Mouse (Mus musculus) neural tube, embryonic 14.5 days (tissue): ENCODE results near the gene Coasy. TPM values are rescaled to one million over a fixed set of nuclear protein-coding genes. Genes with fewer than 3 reads are reported as not detected.

Experiments
- ATAC-seq: fragments of 200-750 bp; cut with Nextera tagmentation; 2 replicates; pipeline ENCODE4 v1.8.0; 2017; ENCODE audit warnings: low read depth, mild to moderate bottlenecking, moderate TSS enrichment, moderate library complexity
- H3K27ac ChIP-seq: fragments of 300-500 bp; sonication (generic); 2 replicates; pipeline ENCODE4 v1.5.1; 2014; ENCODE audit warnings: low read depth, mild to moderate bottlenecking, control low read depth, low read length, moderate library complexity, mixed read lengths
- H3K27me3 ChIP-seq: fragments of 300-500 bp; sonication (generic); 2 replicates; pipeline ENCODE4 v1.6.1; 2014; ENCODE audit warnings: low read length; ENCODE audit not compliant: control insufficient read depth, insufficient read depth
- H3K36me3 ChIP-seq: fragments of 300-500 bp; sonication (generic); 2 replicates; pipeline ENCODE4 v1.6.1; 2014; ENCODE audit warnings: low read length, mixed read lengths; ENCODE audit not compliant: control insufficient read depth, insufficient read depth
- H3K4me1 ChIP-seq: fragments of 300-500 bp; sonication (generic); 2 replicates; pipeline ENCODE4 v1.6.1; 2014; ENCODE audit warnings: low read length; ENCODE audit not compliant: control insufficient read depth, insufficient read depth
- H3K4me2 ChIP-seq: fragments of 300-500 bp; sonication (generic); 2 replicates; pipeline ENCODE4 v1.6.1; 2014; ENCODE audit warnings: mild to moderate bottlenecking, low read depth, low read length, control low read depth
- H3K4me3 ChIP-seq: fragments of 300-500 bp; sonication (generic); 2 replicates; pipeline ENCODE4 v1.5.1; 2014; ENCODE audit warnings: low read depth, low read length, control low read depth, mixed read lengths
- H3K9ac ChIP-seq: fragments of 300-500 bp; sonication (generic); replicated peaks from 2 replicates; pipeline ENCODE4 v1.6.1; 2014; ENCODE audit warnings: low read depth, mild to moderate bottlenecking, control low read depth, low read length, mixed read lengths
- H3K9me3 ChIP-seq: fragments of 300-500 bp; sonication (generic); 2 replicates; pipeline ENCODE4 v1.6.1; 2016; ENCODE audit warnings: low read length; ENCODE audit not compliant: control insufficient read depth
- WGBS: fragments of 180-500 bp; shearing (Covaris S2); extraction: QIAGEN DNeasy Blood & Tissue Kit; methylation state at CpG from one replicate; pipeline ENCODE4 v1.1.7; 2014; 5-methylcytosine and 5-hydroxymethylcytosine counted together
- polyA plus RNA-seq: library from polyadenylated mRNA; unstranded; fragments of >200 nt; fragmentation: Nextera tagmentation; extraction: Ambion mirVana; gene quantifications from 2 replicates; pipeline ENCODE4 v1.2.1, GENCODE M21; 2014

The Coasy gene
- polyA plus RNA-seq, 1 experiment from 2014 or later, result 38.3 TPM

- no peaks in the 10 kb centered on the region for H3K9me3 ChIP-seq
- WGBS, result 23% methylated on average over 18 of the region's 18 CpGs
- H3K36me3 ChIP-seq, result peaks cover 16% of the 10 kb centered on the region
- 0 out of 2 replicates have a peak overlapping the region, but pooled peaks have one; percentile 18 for H3K9ac ChIP-seq
- H3K4me1 ChIP-seq, result peaks cover 13% of the 10 kb centered on the region
- peak overlapping the region; percentile 43 for H3K4me2 ChIP-seq
- no peaks in the 10 kb centered on the region; the same call in 1 of the 2 replicates for H3K27me3 ChIP-seq
- no peak for ATAC-seq
- H3K4me3 ChIP-seq, result peak overlapping the region; percentile 3; the same call in 1 of the 2 replicates
- H3K27ac ChIP-seq, result no peak overlapping the region
Measured at GRCm38 (mm10) chr11:101066549-101067412, 15.6 kb upstream of the Coasy start.

- Histone ChIP-seq H3K9ac (peak within 1 kb of the TSS; percentile 88), H3K36me3 (no peaks in the 10 kb centered on the region), H3K4me1 (peaks cover 13% of the 10 kb centered on the region), H3K27ac (peak within 1 kb of the TSS; percentile 50; the same call in 1 of the 2 replicates), H3K4me2 (peak within 1 kb of the TSS; percentile 91), H3K4me3 (peak within 1 kb of the TSS; percentile 71), H3K27me3 (no peaks in the 10 kb centered on the region; the same call in 1 of the 2 replicates), H3K9me3 (no peaks in the 10 kb centered on the region)
- whole genome bisulfite sequencing, result 4% methylated on average over 35 of the region's 35 CpGs
- peak; percentile 90 for ATAC-seq
Measured at GRCm38 (mm10) chr11:101069391-101070188, 12.8 kb upstream of the Coasy start, which contains the start of gene Naglu. Gene Naglu, plus strand, starts transcription at chr11:101070012.

GRCm38 (mm10) chr11:101070189-101070527, 12.2 kb upstream of the Coasy start:
- Histone ChIP-seq H3K9ac (peak overlapping the region; percentile 88), H3K27me3 (no peaks in the 10 kb centered on the region; the same call in 1 of the 2 replicates), H3K4me2 (peak overlapping the region; percentile 91), H3K4me1 (peaks cover 13% of the 10 kb centered on the region), H3K27ac (peak overlapping the region; percentile 50; the same call in 1 of the 2 replicates), H3K9me3 (no peaks in the 10 kb centered on the region), H3K4me3 (peak overlapping the region; percentile 71), H3K36me3 (no peaks in the 10 kb centered on the region)
- 0% methylated on average over 32 of the region's 36 CpGs for WGBS
- peak; percentile 63 for ATAC-seq

GRCm38 (mm10) chr11:101070987-101071386, 11.4 kb upstream of the Coasy start:
- no peak for ATAC-seq
- WGBS, result 72% methylated on average over 6 of the region's 6 CpGs
- peak overlapping the region; percentile 71; the same call in 1 of the 2 replicates for H3K4me3 ChIP-seq
- H3K4me1 ChIP-seq, result peaks cover 13% of the 10 kb centered on the region
- H3K9me3 ChIP-seq, result no peaks in the 10 kb centered on the region
- H3K9ac ChIP-seq, result peak overlapping the region; percentile 88
- peak overlapping the region; percentile 91 for H3K4me2 ChIP-seq
- no peaks in the 10 kb centered on the region; the same call in 1 of the 2 replicates for H3K27me3 ChIP-seq
- no peaks in the 10 kb centered on the region for H3K36me3 ChIP-seq
- no peak overlapping the region for H3K27ac ChIP-seq

GRCm38 (mm10) chr11:101071810-101072428, 10.4 kb upstream of the Coasy start:
- Histone ChIP-seq H3K4me2 (no peak overlapping the region), H3K9ac (no peak overlapping the region), H3K27me3 (peaks cover 2% of the 10 kb centered on the region), H3K36me3 (no peaks in the 10 kb centered on the region), H3K4me3 (no peak overlapping the region), H3K27ac (no peak overlapping the region), H3K9me3 (no peaks in the 10 kb centered on the region), H3K4me1 (peaks cover 13% of the 10 kb centered on the region)
- ATAC-seq, result no peak
- WGBS, result 71% methylated on average over 14 of the region's 14 CpGs

GRCm38 (mm10) chr11:101078121-101078520, 4.2 kb upstream of the Coasy start, which contains the start of gene Hsd17b1:
Gene Hsd17b1, plus strand, starts transcription at chr11:101078411.
- no peak for ATAC-seq
- 77% methylated on average over 9 of the region's 9 CpGs for WGBS
- H3K4me1 ChIP-seq, result peaks cover 6% of the 10 kb centered on the region; the same call in 1 of the 2 replicates
- no peaks in the 10 kb centered on the region for H3K9me3 ChIP-seq
- no peak within 1 kb of the TSS for H3K4me3 ChIP-seq
- no peak within 1 kb of the TSS for H3K4me2 ChIP-seq
- H3K36me3 ChIP-seq, result no peaks in the 10 kb centered on the region
- H3K9ac ChIP-seq, result no peak within 1 kb of the TSS
- no peak within 1 kb of the TSS for H3K27ac ChIP-seq
- H3K27me3 ChIP-seq, result peaks cover 32% of the 10 kb centered on the region

- no peak for ATAC-seq
- Histone ChIP-seq H3K27me3 (peaks cover 32% of the 10 kb centered on the region), H3K9me3 (no peaks in the 10 kb centered on the region), H3K36me3 (0 out of 2 replicates have a peak, but pooled peaks cover 3% of the 10 kb centered on the region), H3K4me2 (no peak overlapping the region), H3K27ac (no peak overlapping the region), H3K9ac (no peak overlapping the region), H3K4me1 (peaks cover 11% of the 10 kb centered on the region; the same call in 1 of the 2 replicates), H3K4me3 (no peak overlapping the region)
- 3% methylated on average over 26 of the region's 27 CpGs for WGBS
Measured at GRCm38 (mm10) chr11:101079746-101080145, 2.6 kb upstream of the Coasy start.

GRCm38 (mm10) chr11:101080421-101080820, 1.9 kb upstream of the Coasy start:
- no peak for ATAC-seq
- 65% methylated on average over 5 of the region's 5 CpGs for WGBS
- H3K27ac ChIP-seq, result no peak overlapping the region

More at GRCm38 (mm10) chr11:101080421-101080820, 1.9 kb upstream of the Coasy start:
- Histone ChIP-seq H3K4me3 (no peak overlapping the region), H3K4me1 (peaks cover 11% of the 10 kb centered on the region; the same call in 1 of the 2 replicates), H3K36me3 (0 out of 2 replicates have a peak, but pooled peaks cover 4% of the 10 kb centered on the region), H3K27me3 (peaks cover 32% of the 10 kb centered on the region), H3K4me2 (no peak overlapping the region), H3K9me3 (no peaks in the 10 kb centered on the region), H3K9ac (no peak overlapping the region)
